Mouse (Mus musculus): ENCODE results near the gene Esam.

DNA sequence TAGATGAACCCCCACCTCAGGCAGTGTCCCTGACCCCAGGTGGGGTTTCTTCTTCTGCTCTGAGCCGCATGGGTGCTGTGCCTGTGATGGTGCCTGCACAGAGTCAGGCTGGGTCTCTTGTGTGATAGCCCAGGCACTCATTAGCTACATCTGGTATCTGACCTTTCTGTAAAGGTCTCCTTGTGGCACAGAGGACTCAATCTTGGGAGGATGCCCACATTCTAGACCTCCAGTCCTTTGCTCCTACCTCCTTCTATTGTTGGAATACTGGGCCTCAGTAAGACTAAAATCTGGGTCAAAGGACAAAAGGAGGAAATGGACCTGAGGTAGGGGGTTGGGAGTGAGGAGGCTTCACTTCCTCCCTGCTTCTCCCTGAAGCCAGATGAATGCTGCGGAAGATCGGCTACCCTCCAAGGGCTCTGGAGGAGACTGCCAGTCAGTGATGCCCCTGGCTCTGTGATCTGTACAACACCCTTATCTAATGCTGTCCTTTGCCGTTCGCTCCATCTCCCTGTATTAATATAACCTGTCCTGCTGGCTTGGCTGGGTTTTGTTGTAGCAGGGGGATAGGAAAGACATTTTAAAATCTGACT lies 9.9 kb downstream of the Esam start:
- no peak for TF ChIP-seq CTCF (IDR thresholded peaks at IDR 0.05; ENCODE audit: low read depth, low read length)
- no peak for TF ChIP-seq POLR2AphosphoS5 (IDR thresholded peaks at IDR 0.05; ENCODE audit: insufficient replicate concordance, low read depth, low read length)
- TF ChIP-seq TAL1 (conservative IDR thresholded peaks at IDR 0.05; ENCODE audit: low read depth, low read length) = no peak
